Mouse (Mus musculus): Measurements from ENCODE around the gene Bora. TPM values are rescaled to one million over a fixed set of nuclear protein-coding genes. Genes with fewer than 3 reads are reported as not detected.

The Bora gene
- polyA plus RNA-seq, 1 experiment from 2014 or later, result 36.8 TPM

GRCm38 (mm10) chr14:99088947-99089346, 42.9 kb downstream of the Bora start:
- no peak for DNase-seq
- H3K27me3 ChIP-seq, result no peaks in the 10 kb centered on the region
- H3K4me3 ChIP-seq (replicated peaks), result no peak overlapping the region
- no peaks in the 10 kb centered on the region for H3K4me1 ChIP-seq (replicated peaks)
- H3K4me2 ChIP-seq, result no peak overlapping the region
- no peaks in the 10 kb centered on the region for H3K9me3 ChIP-seq (replicated peaks)
- WGBS (ENCODE audit: insufficient replicate concordance), result 86% methylated on average over 7 of the region's 7 CpGs
- H3K9ac ChIP-seq, result no peak overlapping the region
- no peak overlapping the region for H3K27ac ChIP-seq
- ATAC-seq (ENCODE audit: low read depth), result no peak
- H3K36me3 ChIP-seq, result peaks cover 67% of the 10 kb centered on the region

GRCm38 (mm10) chr14:99099267-99099966, 53.4 kb downstream of the Bora start, which contains the start of the genes Pibf1 and Dis3:
Pibf1 (plus strand) TSS chr14:99099424.
Dis3 (minus strand) TSS chr14:99099770.
- DNase-seq (peak; percentile 98), ATAC-seq (ENCODE audit: low read depth) (peak; percentile 99)
- Histone ChIP-seq H3K27ac (peak within 1 kb of the TSS; percentile 69), H3K4me2 (peak within 1 kb of the TSS; percentile 86), H3K9me3 (replicated peaks) (no peaks in the 10 kb centered on the region), H3K9ac (peak within 1 kb of the TSS; percentile 92), H3K4me3 (replicated peaks) (peak within 1 kb of the TSS; percentile 97), H3K36me3 (peaks cover 48% of the 10 kb centered on the region), H3K27me3 (no peaks in the 10 kb centered on the region), H3K4me1 (replicated peaks) (peaks cover 19% of the 10 kb centered on the region)
- WGBS (ENCODE audit: insufficient replicate concordance), result under 1% methylated on average over 73 of the region's 73 CpGs

- ATAC-seq (ENCODE audit: low read depth) (no peak), DNase-seq (peak; percentile 6)
- H3K4me3 ChIP-seq (replicated peaks), result peak overlapping the region; percentile 97
- H3K9ac ChIP-seq, result peak overlapping the region; percentile 74
- peak overlapping the region; percentile 73 for H3K4me2 ChIP-seq
- H3K27me3 ChIP-seq, result no peaks in the 10 kb centered on the region
- no peak overlapping the region; the same call in 1 of the 2 replicates for H3K27ac ChIP-seq
- H3K36me3 ChIP-seq, result peaks cover 43% of the 10 kb centered on the region
- WGBS (ENCODE audit: insufficient replicate concordance), result 4% methylated on average over 20 of the region's 20 CpGs
- H3K4me1 ChIP-seq (replicated peaks), result peaks cover 23% of the 10 kb centered on the region
- no peaks in the 10 kb centered on the region for H3K9me3 ChIP-seq (replicated peaks)
These were observed 54.1 kb downstream of the Bora start for GRCm38 (mm10) chr14:99099967-99100587.

GRCm38 (mm10) chr14:99103050-99103449, 57.0 kb downstream of the Bora start:
- H3K4me2 ChIP-seq, result no peak overlapping the region
- H3K9me3 ChIP-seq (replicated peaks), result no peaks in the 10 kb centered on the region
- H3K36me3 ChIP-seq, result peaks cover 31% of the 10 kb centered on the region
- peaks cover 23% of the 10 kb centered on the region for H3K4me1 ChIP-seq (replicated peaks)
- DNase-seq (no peak), ATAC-seq (ENCODE audit: low read depth) (no peak)
- no peak overlapping the region for H3K27ac ChIP-seq
- no peak overlapping the region for H3K4me3 ChIP-seq (replicated peaks)
- no peak overlapping the region for H3K9ac ChIP-seq
- WGBS (ENCODE audit: insufficient replicate concordance), result 71% methylated on average over 4 of the region's 4 CpGs
- no peaks in the 10 kb centered on the region for H3K27me3 ChIP-seq

- DNase-seq, result no peak
- 66% methylated on average over 6 of the region's 6 CpGs for WGBS (ENCODE audit: insufficient replicate concordance)
- no peak overlapping the region for H3K27ac ChIP-seq
These were observed 58.6 kb downstream of the Bora start for GRCm38 (mm10) chr14:99104542-99105123.

GRCm38 (mm10) chr14:99106671-99107070, 60.6 kb downstream of the Bora start:
- whole genome bisulfite sequencing (ENCODE audit: insufficient replicate concordance), result 82% methylated on average over 2 of the region's 2 CpGs
- Histone ChIP-seq H3K4me1 (replicated peaks) (0 out of 2 replicates have a peak, but pooled peaks cover 3% of the 10 kb centered on the region), H3K9ac (no peak overlapping the region), H3K4me3 (replicated peaks) (no peak overlapping the region), H3K27me3 (no peaks in the 10 kb centered on the region), H3K36me3 (peaks cover 51% of the 10 kb centered on the region), H3K9me3 (replicated peaks) (no peaks in the 10 kb centered on the region), H3K4me2 (no peak overlapping the region), H3K27ac (no peak overlapping the region)
- ATAC-seq (ENCODE audit: low read depth) (no peak), DNase-seq (no peak)

More at GRCm38 (mm10) chr14:99104542-99105123, 58.6 kb downstream of the Bora start:
- Histone ChIP-seq H3K27me3 (no peaks in the 10 kb centered on the region), H3K9me3 (replicated peaks) (no peaks in the 10 kb centered on the region), H3K4me3 (replicated peaks) (no peak overlapping the region), H3K9ac (no peak overlapping the region), H3K4me2 (no peak overlapping the region), H3K4me1 (replicated peaks) (peaks cover 14% of the 10 kb centered on the region), H3K36me3 (peaks cover 41% of the 10 kb centered on the region)
- ATAC-seq (ENCODE audit: low read depth), result no peak

GRCm38 (mm10) chr14:99107631-99108187, 61.7 kb downstream of the Bora start:
- H3K4me1 ChIP-seq (replicated peaks), result 0 out of 2 replicates have a peak, but pooled peaks cover 3% of the 10 kb centered on the region
- H3K36me3 ChIP-seq, result peaks cover 46% of the 10 kb centered on the region
- WGBS (ENCODE audit: insufficient replicate concordance), result 79% methylated on average over 2 of the region's 2 CpGs

GRCm38 (mm10) chr14:99108762-99109161, 62.7 kb downstream of the Bora start:
- WGBS (ENCODE audit: insufficient replicate concordance), result 56% methylated on average over 6 of the region's 6 CpGs
- Histone ChIP-seq H3K9ac (no peak overlapping the region), H3K4me3 (replicated peaks) (no peak overlapping the region), H3K9me3 (replicated peaks) (no peaks in the 10 kb centered on the region), H3K36me3 (peaks cover 43% of the 10 kb centered on the region), H3K4me1 (replicated peaks) (0 out of 2 replicates have a peak, but pooled peaks cover 3% of the 10 kb centered on the region), H3K27ac (no peak overlapping the region), H3K4me2 (no peak overlapping the region), H3K27me3 (no peaks in the 10 kb centered on the region)
- ATAC-seq (ENCODE audit: low read depth) (0 out of 2 replicates have a peak, but pooled peaks have one; percentile 63), DNase-seq (no peak)

More at GRCm38 (mm10) chr14:99107631-99108187, 61.7 kb downstream of the Bora start:
- H3K9me3 ChIP-seq (replicated peaks), result no peaks in the 10 kb centered on the region
- H3K9ac ChIP-seq, result no peak overlapping the region
- H3K27me3 ChIP-seq, result no peaks in the 10 kb centered on the region
- ATAC-seq (ENCODE audit: low read depth) (no peak), DNase-seq (no peak)
- no peak overlapping the region for H3K4me3 ChIP-seq (replicated peaks)
- no peak overlapping the region for H3K27ac ChIP-seq
- H3K4me2 ChIP-seq, result no peak overlapping the region

GRCm38 (mm10) chr14:99117576-99117975, 71.6 kb downstream of the Bora start:
- Histone ChIP-seq H3K4me3 (replicated peaks) (no peak overlapping the region), H3K36me3 (peaks cover 24% of the 10 kb centered on the region), H3K9ac (no peak overlapping the region), H3K9me3 (replicated peaks) (no peaks in the 10 kb centered on the region), H3K4me2 (no peak overlapping the region), H3K4me1 (replicated peaks) (no peaks in the 10 kb centered on the region), H3K27me3 (no peaks in the 10 kb centered on the region), H3K27ac (no peak overlapping the region)
- DNase-seq (no peak), ATAC-seq (ENCODE audit: low read depth) (no peak)
- 58% methylated on average over 4 of the region's 4 CpGs for whole genome bisulfite sequencing (ENCODE audit: insufficient replicate concordance)

- H3K4me1 ChIP-seq (replicated peaks), result no peaks in the 10 kb centered on the region
- DNase-seq, result no peak
- WGBS (ENCODE audit: insufficient replicate concordance), result 76% methylated on average over 11 of the region's 11 CpGs
- no peak overlapping the region for H3K27ac ChIP-seq
- H3K4me2 ChIP-seq, result no peak overlapping the region
- H3K9me3 ChIP-seq (replicated peaks), result no peaks in the 10 kb centered on the region
- ATAC-seq (ENCODE audit: low read depth), result no peak
- no peak overlapping the region for H3K9ac ChIP-seq
- H3K27me3 ChIP-seq, result no peaks in the 10 kb centered on the region
- no peak overlapping the region for H3K4me3 ChIP-seq (replicated peaks)
- H3K36me3 ChIP-seq, result peaks cover 12% of the 10 kb centered on the region
These were observed 75.7 kb downstream of the Bora start for GRCm38 (mm10) chr14:99121584-99122339.
